Mouse (Mus musculus): ENCODE data around the gene Prkg1. TPM values are rescaled to one million over a fixed set of nuclear protein-coding genes. Genes with fewer than 3 reads are reported as not detected.

The Prkg1 gene
- total RNA-seq, 2 experiments from 2014 or later = 15.6 to 16.9 TPM

- intact Hi-C loops (cut with DNase I) = no loop called here
Measured at GRCm38 (mm10) chr19:30516771-30517170, 1248.1 kb downstream of the Prkg1 start.

More at GRCm38 (mm10) chr19:30516771-30517170, 1248.1 kb downstream of the Prkg1 start:
- no peak for DNase-seq (ENCODE audit: extremely low spot score in 1 of 2, low spot score in 2 of 2)

Other genes starting within 250 kb of the Prkg1 start
- gene A1cf, start 103.7 kb upstream of the Prkg1 start, total RNA-seq (2021) = not detected

All from left cerebral cortex, postnatal 10 days (tissue).